Mouse (Mus musculus) right cerebral cortex, postnatal 25 days (tissue): ENCODE measurements around the gene Glyat.

ENCODE experiments used
- DNase-seq: peaks from one replicate; pipeline ENCODE4 v3.0.0; 2022

Glyat gene

DNA sequence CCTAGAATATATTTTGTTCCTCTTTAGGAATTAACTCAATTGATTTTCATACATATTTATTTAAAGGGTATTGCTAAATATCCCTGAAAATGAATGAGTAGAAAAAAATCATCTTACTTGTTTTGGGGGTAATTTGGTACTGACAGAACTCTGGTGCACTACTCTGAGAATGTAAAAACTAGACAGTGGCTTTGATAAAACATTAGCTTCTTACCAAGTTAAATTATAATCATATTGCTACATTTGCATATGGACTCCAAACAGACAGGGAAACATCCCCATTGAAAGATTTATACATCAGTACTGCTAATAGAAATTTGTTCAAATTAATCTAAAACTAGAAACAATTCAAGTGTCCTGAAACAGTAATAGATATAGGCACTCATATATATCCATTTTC is 52.1 kb downstream of the Glyat start:
- DNase-seq: no peak

GRCm38 (mm10) chr19:12695590-12695989 is 62.5 kb downstream of the Glyat start, which contains the start of gene Keg1:
TSS of gene Keg1 (plus strand) at chr19:12695786.
- DNase-seq: no peak

DNA sequence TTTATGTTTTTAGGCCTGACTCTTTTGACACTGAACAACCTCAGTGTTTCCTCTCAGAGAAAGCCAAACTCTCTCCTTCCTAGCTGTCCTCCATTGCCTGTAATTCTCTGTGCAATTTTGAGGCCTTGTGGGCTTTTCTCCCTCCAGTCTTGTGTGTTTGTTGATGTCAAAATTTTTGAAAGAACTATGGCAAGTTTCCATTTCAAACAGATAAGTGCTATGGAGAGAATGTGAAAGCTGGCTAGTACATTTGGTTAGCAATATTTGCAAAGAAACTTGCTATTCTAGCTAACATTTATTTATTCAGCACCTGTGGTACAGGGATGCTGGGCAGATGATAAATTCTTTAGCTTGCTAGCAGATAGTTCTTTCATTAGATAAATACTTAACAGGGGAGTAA is 63.1 kb downstream of the Glyat start:
- DNase-seq: no peak
